Comparison of ENCODE assay signal across 28 mouse cellular contexts in the genomic region with DNA sequence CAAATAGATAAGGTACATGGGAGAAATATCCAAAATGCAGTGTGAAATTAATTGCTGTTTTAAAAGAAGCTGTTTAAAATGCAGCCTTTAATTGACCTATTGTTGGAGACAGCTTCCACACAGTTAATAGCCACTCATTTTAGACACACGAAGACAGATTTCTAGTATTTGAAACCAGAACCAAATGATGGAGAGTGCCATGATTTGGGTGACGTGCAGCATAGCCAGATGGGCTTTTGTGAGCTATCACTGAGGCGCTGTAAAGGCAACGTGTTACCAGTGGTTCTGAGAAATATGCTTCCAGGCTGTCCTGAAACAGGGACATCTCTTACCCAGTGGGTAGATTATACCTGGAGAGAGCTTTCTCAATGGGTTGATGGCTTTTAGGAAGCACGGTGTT.
DNase-seq lines count a peak whose midpoint lies in the region; ATAC-seq and TF ChIP-seq lines count a peak whose summit lies in the region.
"Had no signal": no experiment of that assay in that cellular context is flagged by ENCODE, and none has a peak within 500 bp of the region (broad histone marks: within the 10 kb centered on the region; RNA-seq: fewer than 3 reads in every experiment).

No protein-coding gene starts in this region.

- no peak overlapping the region for H3K4me2 ChIP-seq in forebrain, embryonic 13.5 days
- no peak overlapping the region for H3K4me2 ChIP-seq in forebrain, embryonic 11.5 days (ENCODE audit: low read depth, low read length, severe bottlenecking)
- H3K4me2 ChIP-seq in forebrain, embryonic 16.5 days (ENCODE audit: low read length): no peak overlapping the region
- H3K4me2 ChIP-seq: embryonic facial prominence, embryonic 13.5 days; heart, embryonic 12.5 days; heart, embryonic 15.5 days; hindbrain, embryonic 13.5 days; intestine, embryonic 15.5 days had no signal

- ATAC-seq in forebrain, embryonic 13.5 days: peak; percentile 55; the same call in 1 of the 2 replicates
- ATAC-seq in forebrain, embryonic 11.5 days (replicated peaks; ENCODE audit: low FRiP score): no peak
- peak; percentile 81 for ATAC-seq in forebrain, embryonic 16.5 days
- ATAC-seq: activated CD4-positive, CD25-positive, alpha-beta regulatory T cell, adult 4 months; hindbrain, embryonic 16.5 days had no signal

- H3K27me3 ChIP-seq in forebrain, embryonic 13.5 days: no peaks in the 10 kb centered on the region
- no peaks in the 10 kb centered on the region for H3K27me3 ChIP-seq in forebrain, embryonic 11.5 days (ENCODE audit: control insufficient read depth, insufficient read depth, low read length)
- H3K27me3 ChIP-seq in forebrain, embryonic 16.5 days (replicated peaks; ENCODE audit: control insufficient read depth, insufficient read depth, low read length): no peaks in the 10 kb centered on the region
- H3K27me3 ChIP-seq: embryonic facial prominence, embryonic 13.5 days; heart, embryonic 12.5 days; heart, embryonic 15.5 days; hindbrain, embryonic 13.5 days; intestine, embryonic 15.5 days had no signal

- no peak for TF ChIP-seq CTCF in layer of hippocampus, adult 2 months (conservative IDR thresholded peaks at IDR 0.05)

- H3K27ac ChIP-seq in forebrain, embryonic 13.5 days: no peak overlapping the region
- H3K27ac ChIP-seq in forebrain, embryonic 11.5 days (ENCODE audit: low read depth, low read length): no peak overlapping the region
- peak overlapping the region; percentile 20; the same call in 1 of the 2 replicates for H3K27ac ChIP-seq in layer of hippocampus, adult 2 months
- H3K27ac ChIP-seq in forebrain, embryonic 16.5 days (ENCODE audit: low read length): no peak overlapping the region
- H3K27ac ChIP-seq: embryonic facial prominence, embryonic 10.5 days; embryonic facial prominence, embryonic 13.5 days; heart, embryonic 15.5 days; hindbrain, embryonic 10.5 days; hindbrain, embryonic 13.5 days; intestine, embryonic 15.5 days had no signal

- DNase-seq in forebrain, embryonic 11.5 days (ENCODE audit: low spot score): no peak
- no peak for DNase-seq in layer of hippocampus, adult 2 months (ENCODE audit: low spot score in 2 of 2)
- DNase-seq in layer of hippocampus, postnatal 25 days (ENCODE audit: extremely low spot score in 1 of 2, low spot score in 1 of 2): no peak
- no peak for DNase-seq in cerebellum, adult 9-10 months
- DNase-seq: adrenal gland, adult 8-10 months; adrenal gland, postnatal 25 days; cerebellum, adult 11 months; cerebellum, adult 2 months; cerebellum, postnatal 10 days; cerebellum, postnatal 36 days; embryo, embryonic 11 days; gastrocnemius, postnatal 25 days; heart, adult 18-20 months; heart, postnatal 10 days; heart, postnatal 36 days; kidney, adult 11 months had no signal

- no peak overlapping the region for H3K9ac ChIP-seq in forebrain, embryonic 13.5 days
- no peak overlapping the region for H3K9ac ChIP-seq in forebrain, embryonic 11.5 days (ENCODE audit: low read length)
- H3K9ac ChIP-seq in forebrain, embryonic 16.5 days (replicated peaks; ENCODE audit: low read depth, low read length): no peak overlapping the region
- H3K9ac ChIP-seq: embryonic facial prominence, embryonic 13.5 days; heart, embryonic 12.5 days; heart, embryonic 15.5 days; hindbrain, embryonic 13.5 days; intestine, embryonic 15.5 days had no signal

- WGBS in forebrain, embryonic 13.5 days: 60% methylated on average over 5 of the region's 5 CpGs
- WGBS in forebrain, embryonic 11.5 days: 72% methylated on average over 5 of the region's 5 CpGs
- WGBS in forebrain, embryonic 16.5 days: 39% methylated on average over 5 of the region's 5 CpGs

- no peaks in the 10 kb centered on the region for H3K36me3 ChIP-seq in forebrain, embryonic 13.5 days (ENCODE audit: poor library complexity, severe bottlenecking)
- H3K36me3 ChIP-seq in forebrain, embryonic 11.5 days (ENCODE audit: control insufficient read depth, insufficient read depth, low read length): no peaks in the 10 kb centered on the region
- no peaks in the 10 kb centered on the region for H3K36me3 ChIP-seq in forebrain, embryonic 16.5 days (ENCODE audit: control insufficient read depth, insufficient read depth)
- H3K36me3 ChIP-seq: embryonic facial prominence, embryonic 10.5 days; embryonic facial prominence, embryonic 13.5 days; heart, embryonic 12.5 days; heart, embryonic 15.5 days; hindbrain, embryonic 10.5 days; hindbrain, embryonic 13.5 days; intestine, embryonic 15.5 days had no signal

- H3K9me3 ChIP-seq in forebrain, embryonic 13.5 days (replicated peaks): no peaks in the 10 kb centered on the region
- no peaks in the 10 kb centered on the region for H3K9me3 ChIP-seq in forebrain, embryonic 11.5 days (ENCODE audit: control insufficient read depth, low read length)
- H3K9me3 ChIP-seq in forebrain, embryonic 16.5 days (ENCODE audit: control insufficient read depth, low read length): 0 out of 2 replicates have a peak, but pooled peaks cover 3% of the 10 kb centered on the region
- H3K9me3 ChIP-seq: embryonic facial prominence, embryonic 10.5 days; heart, embryonic 12.5 days; heart, embryonic 15.5 days; hindbrain, embryonic 10.5 days; intestine, embryonic 15.5 days had no signal

- H3K4me1 ChIP-seq in forebrain, embryonic 13.5 days: 0 out of 2 replicates have a peak, but pooled peaks cover 4% of the 10 kb centered on the region
- H3K4me1 ChIP-seq in forebrain, embryonic 11.5 days (replicated peaks; ENCODE audit: control insufficient read depth, insufficient read depth, low read length): no peaks in the 10 kb centered on the region
- no peaks in the 10 kb centered on the region for H3K4me1 ChIP-seq in forebrain, embryonic 16.5 days (replicated peaks; ENCODE audit: control insufficient read depth, insufficient read depth, low read length)
- H3K4me1 ChIP-seq: heart, embryonic 12.5 days; heart, embryonic 15.5 days; intestine, embryonic 15.5 days had no signal

- H3K4me3 ChIP-seq in forebrain, embryonic 13.5 days: no peak overlapping the region
- H3K4me3 ChIP-seq in forebrain, embryonic 11.5 days (ENCODE audit: low read depth, low read length): no peak overlapping the region
- no peak overlapping the region for H3K4me3 ChIP-seq in layer of hippocampus, adult 2 months
- no peak overlapping the region for H3K4me3 ChIP-seq in forebrain, embryonic 16.5 days (replicated peaks; ENCODE audit: low read length)
- H3K4me3 ChIP-seq: embryonic facial prominence, embryonic 10.5 days; embryonic facial prominence, embryonic 13.5 days; erythroblast, embryonic 14.5 days; heart, embryonic 12.5 days; heart, embryonic 15.5 days; hindbrain, embryonic 10.5 days; hindbrain, embryonic 13.5 days; intestine, embryonic 15.5 days had no signal
